Mouse (Mus musculus): ENCODE measurements at regions not wholly inside any gene's neighbourhood (a gene's known extent, or its start where the extent isn't known, plus 50 kb on each side); places are given as distances from the start of the nearest gene placed in this dataset.

DNA sequence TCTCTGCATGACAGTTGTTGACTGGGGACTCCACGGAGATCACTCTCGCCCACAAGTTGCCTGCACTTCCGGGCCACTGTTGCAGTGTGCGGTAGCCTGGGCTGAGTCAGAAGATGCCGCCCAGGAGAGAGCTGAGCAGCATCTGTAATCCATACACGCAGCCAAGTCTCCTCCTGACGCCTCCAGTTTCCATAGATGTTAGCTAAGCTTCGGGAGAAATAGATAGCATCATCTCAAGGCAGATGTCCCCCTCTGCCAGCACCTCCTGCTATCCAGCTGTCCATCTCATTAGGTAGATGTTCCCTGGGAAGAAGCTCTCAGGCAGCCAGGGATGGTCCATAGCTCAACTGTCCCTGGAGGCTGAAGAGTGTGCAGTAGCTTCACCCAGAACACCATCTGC, 116.0 kb upstream of the Sfswap start:
- TF ChIP-seq CTCF (IDR thresholded peaks at IDR 0.05; ENCODE audit: low read depth) (no peak), EP300 (IDR thresholded peaks at IDR 0.05; ENCODE audit: low read depth) (no peak)

All from liver, embryonic 14.5 days (tissue).